Mouse (Mus musculus) ovary, postnatal 36 days (tissue): ENCODE data around the gene Tmem69.

Experiments used
- DNase-seq: peaks from one replicate; pipeline ENCODE4 v3.0.0; 2022; ENCODE audit warnings: low spot score, mixed read lengths

Gene Tmem69

GRCm38 (mm10) chr4:116555413-116556300, at the start of gene Tmem69:
Gene Tmem69, minus strand, starts transcription at chr4:116555936.
- peak; percentile 65 for DNase-seq

GRCm38 (mm10) chr4:116596978-116597881, 41.5 kb upstream of the Tmem69 start:
- DNase-seq = peak; percentile 87

GRCm38 (mm10) chr4:116596379-116596778, 40.6 kb upstream of the Tmem69 start, which contains the start of gene Ccdc17:
Gene Ccdc17, plus strand, starts transcription at chr4:116596654.
- no peak for DNase-seq

- DNase-seq = no peak
Measured at GRCm38 (mm10) chr4:116595793-116596192, 40.1 kb upstream of the Tmem69 start.

GRCm38 (mm10) chr4:116558151-116558882, 2.6 kb upstream of the Tmem69 start:
- no peak for DNase-seq

- peak; percentile 99 for DNase-seq
Measured at GRCm38 (mm10) chr4:116557306-116558121, 1.8 kb upstream of the Tmem69 start, which contains the start of gene Gpbp1l1. Gene Gpbp1l1, plus strand, starts transcription at chr4:116557658.

- peak; percentile 92 for DNase-seq
Measured at GRCm38 (mm10) chr4:116556561-116557305, 997 bp upstream of the Tmem69 start.

- DNase-seq = no peak
Measured at GRCm38 (mm10) chr4:116553035-116553434, 2.7 kb downstream of the Tmem69 start.

- DNase-seq = no peak
Measured at GRCm38 (mm10) chr4:116550432-116550831, 5.3 kb downstream of the Tmem69 start.

GRCm38 (mm10) chr4:116537737-116538136, 18.0 kb downstream of the Tmem69 start:
- DNase-seq = no peak

- DNase-seq = no peak
Measured at GRCm38 (mm10) chr4:116536351-116536750, 19.4 kb downstream of the Tmem69 start.

GRCm38 (mm10) chr4:116531109-116531508, 24.6 kb downstream of the Tmem69 start:
- DNase-seq = no peak

GRCm38 (mm10) chr4:116507425-116508218, 48.1 kb downstream of the Tmem69 start, which contains the start of gene Ipp:
Gene Ipp, plus strand, starts transcription at chr4:116507549.
- peak; percentile 95 for DNase-seq

GRCm38 (mm10) chr4:116506886-116507424, 48.8 kb downstream of the Tmem69 start:
- no peak for DNase-seq
